Mouse (Mus musculus): ENCODE results near the gene Rtp4.

- TF ChIP-seq CTCF (IDR thresholded peaks at IDR 0.05; ENCODE audit: control insufficient read depth, insufficient read depth, insufficient replicate concordance, low read depth, low read length) (no peak), POLR2A (IDR thresholded peaks at IDR 0.05; ENCODE audit: control insufficient read depth, low read depth, low read length) (no peak)
Observed at GRCm38 (mm10) chr16:23501288-23501687, 18.8 kb upstream of the Rtp4 start.
